Mouse (Mus musculus): ENCODE results near the gene Olfr1219.

Olfr1219 gene

DNA sequence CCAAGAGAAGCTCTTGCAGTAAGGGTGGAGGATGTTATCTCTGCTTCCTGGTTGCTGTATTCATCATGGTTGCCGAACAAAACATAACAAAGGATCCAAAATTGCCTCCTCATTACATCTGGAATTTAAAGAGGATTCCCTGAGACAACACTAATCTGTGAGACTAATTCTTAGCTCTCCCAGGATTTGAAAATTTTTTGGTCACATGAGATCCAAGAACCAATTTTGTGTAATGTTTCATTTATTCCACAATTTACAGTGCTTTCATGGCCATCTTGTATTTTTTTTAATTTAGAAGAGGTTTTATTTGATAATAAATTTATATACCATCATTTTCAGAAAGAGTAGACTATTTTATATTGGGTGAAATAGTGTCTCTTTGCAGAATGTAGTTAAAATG is at the start of gene Olfr1219:
Gene Olfr1219 (minus strand): TSS at position 101 of the 400 bp plus-strand sequence.
- no peak for DNase-seq (ENCODE audit: low spot score in 2 of 2)

DNA sequence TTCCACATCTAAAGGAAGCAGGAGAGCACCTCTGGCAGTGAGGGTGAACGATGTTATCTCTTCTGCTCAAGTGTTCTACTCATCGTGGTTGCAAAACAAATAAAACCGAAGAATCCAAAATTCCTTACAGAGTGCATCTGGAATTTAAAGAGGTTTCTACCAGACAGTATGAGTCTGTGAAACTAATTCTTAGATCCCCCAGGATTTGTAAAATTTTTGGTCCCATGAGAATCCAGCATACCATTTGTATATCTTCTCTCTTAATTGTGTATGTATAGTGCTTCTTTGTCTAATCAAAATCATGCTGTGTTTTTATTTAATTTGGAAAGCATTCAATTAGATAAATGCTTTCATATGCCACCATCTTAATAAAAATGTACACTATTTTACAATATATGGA is 49.6 kb upstream of the Olfr1219 start, which contains the start of gene Olfr1222:
Gene Olfr1222 (minus strand): TSS at position 101 of the 400 bp plus-strand sequence.
- no peak for DNase-seq (ENCODE audit: low spot score in 2 of 2)

- no peak for DNase-seq (ENCODE audit: low spot score in 2 of 2)
These were observed 33.9 kb upstream of the Olfr1219 start, which contains the start of gene Olfr1221 for GRCm38 (mm10) chr2:89117183-89117582. TSS of gene Olfr1221 (minus strand) at chr2:89117283.

DNA sequence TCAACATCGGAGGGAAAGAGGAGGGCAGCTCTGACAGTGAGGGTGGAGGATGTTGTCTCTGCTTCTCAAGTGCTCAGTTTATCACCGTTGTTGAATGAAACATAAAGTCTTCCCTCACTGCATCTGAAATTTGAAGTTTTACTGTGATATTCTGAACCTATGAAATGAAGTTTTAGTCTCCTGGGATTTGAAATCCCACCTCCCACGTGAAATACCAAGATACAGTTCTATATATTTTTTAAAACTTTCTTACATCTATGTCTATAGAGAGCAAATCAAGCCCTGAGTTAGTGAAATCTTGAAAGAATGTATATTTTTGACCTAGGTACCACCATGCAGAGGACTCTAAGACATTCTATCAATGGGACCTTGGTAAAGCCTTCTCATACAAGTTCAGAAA is 23.4 kb upstream of the Olfr1219 start, which contains the start of gene Olfr1220:
Gene Olfr1220 (minus strand): TSS at position 101 of the 400 bp plus-strand sequence.
- DNase-seq (ENCODE audit: low spot score in 2 of 2) = no peak

- DNase-seq (ENCODE audit: low spot score in 2 of 2) = no peak
These were observed 22.3 kb upstream of the Olfr1219 start for GRCm38 (mm10) chr2:89105651-89106050.

DNA sequence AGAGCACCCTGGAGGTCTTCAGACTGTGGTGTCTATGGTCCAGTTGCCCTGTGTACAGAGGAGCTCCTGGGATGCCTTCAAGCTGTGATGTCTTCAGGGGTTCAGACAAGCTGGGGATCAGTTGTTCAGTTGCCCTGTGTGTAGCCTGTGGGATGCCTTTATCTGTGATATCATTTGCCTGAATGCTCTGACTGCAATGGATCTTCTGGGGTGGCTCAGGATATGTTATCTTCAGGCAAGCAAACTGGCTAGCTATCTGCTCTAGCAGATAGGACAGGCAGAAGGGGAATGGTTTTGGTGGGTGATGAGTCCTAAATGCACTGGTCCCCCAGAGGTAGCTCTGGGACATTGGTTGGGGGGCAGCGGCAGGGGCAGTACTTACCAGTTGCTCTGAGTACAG is 10.5 kb upstream of the Olfr1219 start:
- DNase-seq (ENCODE audit: low spot score in 2 of 2) = no peak

- no peak for DNase-seq (ENCODE audit: low spot score in 2 of 2)
These were observed 1.8 kb downstream of the Olfr1219 start for GRCm38 (mm10) chr2:89081487-89081886.

DNA sequence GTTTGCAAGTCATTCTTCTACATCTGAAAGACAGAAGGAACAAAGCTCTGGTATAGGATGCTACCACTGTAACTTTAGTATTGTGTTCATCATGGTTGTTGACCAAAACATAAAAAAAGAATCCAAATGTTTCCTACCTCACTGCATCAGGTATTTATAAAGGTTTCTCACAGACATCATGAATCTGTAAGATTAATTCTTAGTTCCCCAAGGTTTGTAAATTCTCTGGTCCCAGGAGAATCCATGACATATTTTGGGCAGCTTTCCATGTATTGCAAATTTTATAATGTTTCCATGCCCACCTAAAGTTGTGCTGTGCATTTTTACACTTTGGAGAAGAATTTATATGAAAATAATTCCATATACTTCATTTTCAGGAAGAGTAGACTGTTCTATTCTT is 22.2 kb downstream of the Olfr1219 start, which contains the start of gene Olfr1218:
Gene Olfr1218 (minus strand): TSS at position 101 of the 400 bp plus-strand sequence.
- no peak for DNase-seq (ENCODE audit: low spot score in 2 of 2)

GRCm38 (mm10) chr2:89031965-89032364 is 51.3 kb downstream of the Olfr1219 start, which contains the start of gene Olfr1217:
TSS of gene Olfr1217 (minus strand) at chr2:89032065.
- DNase-seq (ENCODE audit: low spot score in 2 of 2) = no peak

Data from right cerebral cortex, adult 2 months (tissue).